Mouse (Mus musculus) lung, postnatal 0 days (tissue): ENCODE data around the gene Sapcd2. TPM values are rescaled to one million over a fixed set of nuclear protein-coding genes. Genes with fewer than 3 reads are reported as not detected.

Experiments used
- ATAC-seq: fragments of 200-750 bp; cut with Nextera tagmentation; 2 replicates; pipeline ENCODE4 v1.8.0; 2017; ENCODE audit warnings: moderate library complexity
- DNase-seq: peaks from one replicate; pipeline ENCODE4 v3.0.0-alpha.2; 2016; ENCODE audit warnings: low spot score
- H3K27ac ChIP-seq: fragments of 300-500 bp; sonication (generic); 2 replicates; pipeline ENCODE4 v1.5.1; 2014; ENCODE audit warnings: antibody characterized with exemption, mild to moderate bottlenecking, low read length, mixed read lengths
- H3K27me3 ChIP-seq: fragments of 300-500 bp; sonication (generic); replicated peaks from 2 replicates; pipeline ENCODE4 v1.6.1; 2014; ENCODE audit warnings: low read length, mixed read lengths; ENCODE audit not compliant: insufficient read depth
- H3K36me3 ChIP-seq: fragments of 300-500 bp; sonication (generic); 2 replicates; pipeline ENCODE4 v1.6.1; 2014; ENCODE audit warnings: low read length, mixed read lengths; ENCODE audit not compliant: insufficient read depth
- H3K4me1 ChIP-seq: fragments of 300-500 bp; sonication (generic); 2 replicates; pipeline ENCODE4 v1.6.1; 2014; ENCODE audit warnings: antibody characterized with exemption, low read depth, low read length, mixed read lengths; ENCODE audit not compliant: insufficient read depth
- H3K4me2 ChIP-seq: fragments of 300-500 bp; sonication (generic); replicated peaks from 2 replicates; pipeline ENCODE4 v1.6.1; 2014; ENCODE audit warnings: low read depth, mild to moderate bottlenecking, low read length, moderate library complexity, mixed read lengths
- H3K4me3 ChIP-seq: fragments of 300-500 bp; sonication (generic); 2 replicates; pipeline ENCODE4 v1.5.1; 2014; ENCODE audit warnings: low read depth, low read length
- H3K9ac ChIP-seq: fragments of 300-500 bp; sonication (generic); replicated peaks from 2 replicates; pipeline ENCODE4 v1.6.1; 2014; ENCODE audit warnings: low read depth, mild to moderate bottlenecking
- H3K9me3 ChIP-seq: fragments of 300-500 bp; sonication (generic); 2 replicates; pipeline ENCODE4 v1.6.1; 2016; ENCODE audit warnings: low read length, mixed read lengths
- CTCF ChIP-seq: IDR thresholded peaks from 2 replicates; pipeline ENCODE4 v1.5.1; 2016; ENCODE audit warnings: antibody characterized with exemption, mild to moderate bottlenecking
- EP300 ChIP-seq: IDR thresholded peaks from 2 replicates; pipeline ENCODE4 v1.6.1; 2016; ENCODE audit warnings: antibody characterized with exemption, mild to moderate bottlenecking, control low read depth
- WGBS: fragments of 180-500 bp; shearing (Covaris S2); extraction: QIAGEN DNeasy Blood & Tissue Kit; methylation state at CpG from one replicate; pipeline ENCODE4 v1.1.7; 2014; 5-methylcytosine and 5-hydroxymethylcytosine counted together
- polyA plus RNA-seq: library from polyadenylated mRNA; unstranded; fragments of >200 nt; fragmentation: Nextera tagmentation; extraction: Ambion mirVana; gene quantifications from 2 replicates; pipeline ENCODE4 v1.2.1, GENCODE M21; 2015

Sapcd2 gene
- polyA plus RNA-seq, 1 experiment from 2014 or later = 2.4 TPM

- WGBS = 3% methylated on average over 13 of the region's 13 CpGs
- H3K27me3 ChIP-seq = no peaks in the 10 kb centered on the region
- no peak for TF ChIP-seq EP300
- H3K4me3 ChIP-seq = peak within 1 kb of the TSS; percentile 33
- ATAC-seq = peak; percentile 83
- no peaks in the 10 kb centered on the region for H3K9me3 ChIP-seq
- peaks cover 8% of the 10 kb centered on the region; the same call in 1 of the 2 replicates for H3K4me1 ChIP-seq
- 0 out of 2 replicates have a peak, but pooled peaks cover 3% of the 10 kb centered on the region for H3K36me3 ChIP-seq
- peak; percentile 80 for DNase-seq
- H3K27ac ChIP-seq = no peak within 1 kb of the TSS
- peak within 1 kb of the TSS; percentile 65 for H3K4me2 ChIP-seq
- peak within 1 kb of the TSS; percentile 19; the same call in 1 of the 2 replicates for H3K9ac ChIP-seq
Observed at GRCm38 (mm10) chr2:25356208-25357079, 15.7 kb upstream of the Sapcd2 start, which contains the start of gene Dpp7. TSS of gene Dpp7 (minus strand) at chr2:25356359.

- Histone ChIP-seq H3K36me3 (0 out of 2 replicates have a peak, but pooled peaks cover 4% of the 10 kb centered on the region), H3K9me3 (no peaks in the 10 kb centered on the region), H3K4me3 (no peak overlapping the region), H3K4me2 (no peak overlapping the region), H3K9ac (no peak overlapping the region), H3K27me3 (no peaks in the 10 kb centered on the region), H3K4me1 (peaks cover 14% of the 10 kb centered on the region; the same call in 1 of the 2 replicates), H3K27ac (no peak overlapping the region)
- 69% methylated on average over 4 of the region's 4 CpGs for WGBS
- ATAC-seq (no peak), DNase-seq (no peak)
- no peak for TF ChIP-seq CTCF
- no peak for TF ChIP-seq EP300
Observed at GRCm38 (mm10) chr2:25359848-25360247, 12.3 kb upstream of the Sapcd2 start.

- peak overlapping the region; percentile 73 for H3K27ac ChIP-seq
- TF ChIP-seq EP300 (peak; percentile 62; the same call in 1 of the 2 replicates), CTCF (peak; percentile 10; the same call in 1 of the 2 replicates)
- DNase-seq (peak; percentile 89), ATAC-seq (peak; percentile 86)
- WGBS = 32% methylated on average over 13 of the region's 13 CpGs
- H3K4me2 ChIP-seq = peak overlapping the region; percentile 97
- no peaks in the 10 kb centered on the region for H3K27me3 ChIP-seq
- H3K4me1 ChIP-seq = peaks cover 6% of the 10 kb centered on the region; the same call in 1 of the 2 replicates
- 0 out of 2 replicates have a peak, but pooled peaks cover 4% of the 10 kb centered on the region for H3K36me3 ChIP-seq
- H3K9me3 ChIP-seq = no peaks in the 10 kb centered on the region
- no peak overlapping the region for H3K4me3 ChIP-seq
- H3K9ac ChIP-seq = no peak overlapping the region
Observed at GRCm38 (mm10) chr2:25363478-25364178, 8.5 kb upstream of the Sapcd2 start.

GRCm38 (mm10) chr2:25364313-25364712, 7.8 kb upstream of the Sapcd2 start:
- H3K9ac ChIP-seq = peak overlapping the region; percentile 68; the same call in 1 of the 2 replicates
- H3K4me2 ChIP-seq = peak overlapping the region; percentile 97
- peaks cover 6% of the 10 kb centered on the region; the same call in 1 of the 2 replicates for H3K4me1 ChIP-seq
- no peak for TF ChIP-seq EP300
- TF ChIP-seq CTCF = no peak
- no peaks in the 10 kb centered on the region for H3K9me3 ChIP-seq
- H3K4me3 ChIP-seq = peak overlapping the region; percentile 69; the same call in 1 of the 2 replicates
- 0 out of 2 replicates have a peak, but pooled peaks cover 4% of the 10 kb centered on the region for H3K36me3 ChIP-seq
- no peak for DNase-seq
- WGBS = 86% methylated on average over 4 of the region's 4 CpGs
- H3K27me3 ChIP-seq = no peaks in the 10 kb centered on the region
- H3K27ac ChIP-seq = peak overlapping the region; percentile 73
- ATAC-seq = no peak

GRCm38 (mm10) chr2:25364761-25365090, 7.4 kb upstream of the Sapcd2 start:
- H3K27me3 ChIP-seq = no peaks in the 10 kb centered on the region
- ATAC-seq (no peak), DNase-seq (no peak)
- peak overlapping the region; percentile 73 for H3K27ac ChIP-seq
- peaks cover 6% of the 10 kb centered on the region; the same call in 1 of the 2 replicates for H3K4me1 ChIP-seq
- H3K9me3 ChIP-seq = no peaks in the 10 kb centered on the region
- H3K36me3 ChIP-seq = 0 out of 2 replicates have a peak, but pooled peaks cover 4% of the 10 kb centered on the region
- WGBS = 27% methylated on average over 9 of the region's 9 CpGs
- peak overlapping the region; percentile 97 for H3K4me2 ChIP-seq
- peak overlapping the region; percentile 69 for H3K4me3 ChIP-seq
- TF ChIP-seq EP300 (no peak), CTCF (no peak)
- peak overlapping the region; percentile 68; the same call in 1 of the 2 replicates for H3K9ac ChIP-seq
